Mouse (Mus musculus): ENCODE results near the gene Dhx8.
A peak's percentile ranks its signal among the peaks of the same experiment; 100 is the strongest.

Dhx8 gene

GRCm38 (mm10) chr11:101733596-101733995 lies 877 bp downstream of the Dhx8 start:
- no peak for DNase-seq (ENCODE audit: low spot score)

- no peak for DNase-seq (ENCODE audit: low spot score)
Measured at GRCm38 (mm10) chr11:101756616-101757015, 23.9 kb downstream of the Dhx8 start.

- DNase-seq (ENCODE audit: low spot score): no peak
Measured at GRCm38 (mm10) chr11:101757366-101757765, 24.6 kb downstream of the Dhx8 start.

- peak; percentile 31 for DNase-seq (ENCODE audit: low spot score)
Measured at GRCm38 (mm10) chr11:101758431-101758830, 25.7 kb downstream of the Dhx8 start.

- no peak for DNase-seq (ENCODE audit: low spot score)
Measured at GRCm38 (mm10) chr11:101759530-101759929, 26.8 kb downstream of the Dhx8 start.

- peak; percentile 69 for DNase-seq (ENCODE audit: low spot score)
Measured at GRCm38 (mm10) chr11:101763723-101764122, 31.0 kb downstream of the Dhx8 start.

GRCm38 (mm10) chr11:101764546-101764945 lies 31.8 kb downstream of the Dhx8 start:
- no peak for DNase-seq (ENCODE audit: low spot score)

GRCm38 (mm10) chr11:101767326-101767725 lies 34.6 kb downstream of the Dhx8 start:
- no peak for DNase-seq (ENCODE audit: low spot score)

- DNase-seq (ENCODE audit: low spot score): no peak
Measured at GRCm38 (mm10) chr11:101768721-101769120, 36.0 kb downstream of the Dhx8 start.

GRCm38 (mm10) chr11:101770266-101770665 lies 37.5 kb downstream of the Dhx8 start:
- DNase-seq (ENCODE audit: low spot score): no peak

- DNase-seq (ENCODE audit: low spot score): no peak
Measured at GRCm38 (mm10) chr11:101772027-101772426, 39.3 kb downstream of the Dhx8 start.

- no peak for DNase-seq (ENCODE audit: low spot score)
Measured at GRCm38 (mm10) chr11:101772449-101772848, 39.7 kb downstream of the Dhx8 start.

GRCm38 (mm10) chr11:101776846-101777245 lies 44.1 kb downstream of the Dhx8 start:
- DNase-seq (ENCODE audit: low spot score): no peak

- no peak for DNase-seq (ENCODE audit: low spot score)
Measured at GRCm38 (mm10) chr11:101783135-101783534, 50.4 kb downstream of the Dhx8 start.

- no peak for DNase-seq (ENCODE audit: low spot score)
Measured at GRCm38 (mm10) chr11:101783584-101783983, 50.9 kb downstream of the Dhx8 start.

GRCm38 (mm10) chr11:101784072-101784471 lies 51.4 kb downstream of the Dhx8 start:
- DNase-seq (ENCODE audit: low spot score): no peak

GRCm38 (mm10) chr11:101784488-101785142 lies 51.9 kb downstream of the Dhx8 start:
- no peak for DNase-seq (ENCODE audit: low spot score)

GRCm38 (mm10) chr11:101785143-101785851 lies 52.6 kb downstream of the Dhx8 start, which contains the start of gene Etv4:
Gene Etv4, minus strand, starts transcription at chr11:101785371.
- DNase-seq (ENCODE audit: low spot score): peak; percentile 65

- DNase-seq (ENCODE audit: low spot score): no peak
Measured at GRCm38 (mm10) chr11:101785852-101786205, 53.1 kb downstream of the Dhx8 start.

- DNase-seq (ENCODE audit: low spot score): no peak
Measured at GRCm38 (mm10) chr11:101786651-101787050, 53.9 kb downstream of the Dhx8 start.

GRCm38 (mm10) chr11:101787432-101787831 lies 54.7 kb downstream of the Dhx8 start:
- no peak for DNase-seq (ENCODE audit: low spot score)

- no peak for DNase-seq (ENCODE audit: low spot score)
Measured at GRCm38 (mm10) chr11:101790811-101791526, 58.2 kb downstream of the Dhx8 start.

- no peak for DNase-seq (ENCODE audit: low spot score)
Measured at GRCm38 (mm10) chr11:101797355-101797754, 64.6 kb downstream of the Dhx8 start.
